Mouse (Mus musculus): ENCODE data around the gene Ralgds. TPM values are rescaled to one million over a fixed set of nuclear protein-coding genes. Genes with fewer than 3 reads are reported as not detected.

Gene Ralgds
- polyA plus RNA-seq, 1 experiment: 49.2 TPM

- H3K27me3 ChIP-seq (ENCODE audit: control insufficient read depth, insufficient read depth, low read length, poor library complexity, severe bottlenecking): no peaks in the 10 kb centered on the region
- H3K9me3 ChIP-seq (replicated peaks; ENCODE audit: control insufficient read depth, insufficient read depth, low read length, poor library complexity, severe bottlenecking): no peaks in the 10 kb centered on the region
- TF ChIP-seq POLR2A (IDR thresholded peaks at IDR 0.05; ENCODE audit: insufficient read depth, low read length) (no peak), CTCF (IDR thresholded peaks at IDR 0.05; ENCODE audit: low read depth, low read length) (no peak), EP300 (IDR thresholded peaks at IDR 0.05; ENCODE audit: insufficient read depth, low read depth, low read length) (no peak)
- no peak overlapping the region for H3K4me3 ChIP-seq (ENCODE audit: low read depth, low read length)
- no peaks in the 10 kb centered on the region for H3K4me1 ChIP-seq (ENCODE audit: control insufficient read depth, insufficient read depth, low read length)
- peaks cover 18% of the 10 kb centered on the region for H3K36me3 ChIP-seq (ENCODE audit: control insufficient read depth, insufficient read depth, low read length, poor library complexity, severe bottlenecking)
- H3K9ac ChIP-seq (ENCODE audit: low read depth, poor library complexity, severe bottlenecking): no peak overlapping the region
- H3K27ac ChIP-seq (ENCODE audit: insufficient read depth, low read length): no peak overlapping the region
These were observed 36.2 kb downstream of the Ralgds start for GRCm38 (mm10) chr2:28549157-28549556.

GRCm38 (mm10) chr2:28552301-28552700, 39.4 kb downstream of the Ralgds start:
- TF ChIP-seq POLR2A (IDR thresholded peaks at IDR 0.05; ENCODE audit: insufficient read depth, low read length): no peak
- no peak for TF ChIP-seq EP300 (IDR thresholded peaks at IDR 0.05; ENCODE audit: insufficient read depth, low read depth, low read length)
- TF ChIP-seq CTCF (IDR thresholded peaks at IDR 0.05; ENCODE audit: low read depth, low read length): no peak
- H3K36me3 ChIP-seq (ENCODE audit: control insufficient read depth, insufficient read depth, low read length, poor library complexity, severe bottlenecking): peaks cover 18% of the 10 kb centered on the region
- H3K4me3 ChIP-seq (ENCODE audit: low read depth, low read length): no peak overlapping the region

GRCm38 (mm10) chr2:28557452-28557851, 44.5 kb downstream of the Ralgds start:
- H3K27ac ChIP-seq (ENCODE audit: insufficient read depth, low read length): no peak overlapping the region
- H3K9ac ChIP-seq (ENCODE audit: low read depth, poor library complexity, severe bottlenecking): no peak overlapping the region
- no peaks in the 10 kb centered on the region for H3K27me3 ChIP-seq (ENCODE audit: control insufficient read depth, insufficient read depth, low read length, poor library complexity, severe bottlenecking)
- TF ChIP-seq EP300 (IDR thresholded peaks at IDR 0.05; ENCODE audit: insufficient read depth, low read depth, low read length): no peak
- TF ChIP-seq CTCF (IDR thresholded peaks at IDR 0.05; ENCODE audit: low read depth, low read length): no peak
- no peak for TF ChIP-seq POLR2A (IDR thresholded peaks at IDR 0.05; ENCODE audit: insufficient read depth, low read length)
- no peak overlapping the region for H3K4me3 ChIP-seq (ENCODE audit: low read depth, low read length)
- no peaks in the 10 kb centered on the region for H3K9me3 ChIP-seq (replicated peaks; ENCODE audit: control insufficient read depth, insufficient read depth, low read length, poor library complexity, severe bottlenecking)
- H3K4me1 ChIP-seq (ENCODE audit: control insufficient read depth, insufficient read depth, low read length): no peaks in the 10 kb centered on the region
- peaks cover 3% of the 10 kb centered on the region for H3K36me3 ChIP-seq (ENCODE audit: control insufficient read depth, insufficient read depth, low read length, poor library complexity, severe bottlenecking)

More at GRCm38 (mm10) chr2:28552301-28552700, 39.4 kb downstream of the Ralgds start:
- Histone ChIP-seq H3K9me3 (replicated peaks; ENCODE audit: control insufficient read depth, insufficient read depth, low read length, poor library complexity, severe bottlenecking) (no peaks in the 10 kb centered on the region), H3K9ac (ENCODE audit: low read depth, poor library complexity, severe bottlenecking) (no peak overlapping the region), H3K27ac (ENCODE audit: insufficient read depth, low read length) (no peak overlapping the region), H3K27me3 (ENCODE audit: control insufficient read depth, insufficient read depth, low read length, poor library complexity, severe bottlenecking) (no peaks in the 10 kb centered on the region), H3K4me1 (ENCODE audit: control insufficient read depth, insufficient read depth, low read length) (no peaks in the 10 kb centered on the region)

GRCm38 (mm10) chr2:28563303-28563702, 50.4 kb downstream of the Ralgds start, which contains the start of gene Cel:
TSS of gene Cel (minus strand) at chr2:28563403.
- TF ChIP-seq EP300 (IDR thresholded peaks at IDR 0.05; ENCODE audit: insufficient read depth, low read depth, low read length): no peak
- TF ChIP-seq POLR2A (IDR thresholded peaks at IDR 0.05; ENCODE audit: insufficient read depth, low read length): no peak
- no peak for TF ChIP-seq CTCF (IDR thresholded peaks at IDR 0.05; ENCODE audit: low read depth, low read length)
- Histone ChIP-seq H3K4me3 (ENCODE audit: low read depth, low read length) (no peak within 1 kb of the TSS), H3K27me3 (ENCODE audit: control insufficient read depth, insufficient read depth, low read length, poor library complexity, severe bottlenecking) (no peaks in the 10 kb centered on the region), H3K4me1 (ENCODE audit: control insufficient read depth, insufficient read depth, low read length) (no peaks in the 10 kb centered on the region), H3K27ac (ENCODE audit: insufficient read depth, low read length) (no peak within 1 kb of the TSS), H3K36me3 (ENCODE audit: control insufficient read depth, insufficient read depth, low read length, poor library complexity, severe bottlenecking) (no peaks in the 10 kb centered on the region), H3K9me3 (replicated peaks; ENCODE audit: control insufficient read depth, insufficient read depth, low read length, poor library complexity, severe bottlenecking) (no peaks in the 10 kb centered on the region), H3K9ac (ENCODE audit: low read depth, poor library complexity, severe bottlenecking) (no peak within 1 kb of the TSS)

- no peak overlapping the region for H3K9ac ChIP-seq (ENCODE audit: low read depth, poor library complexity, severe bottlenecking)
- no peak overlapping the region for H3K27ac ChIP-seq (ENCODE audit: insufficient read depth, low read length)
- no peaks in the 10 kb centered on the region for H3K36me3 ChIP-seq (ENCODE audit: control insufficient read depth, insufficient read depth, low read length, poor library complexity, severe bottlenecking)
- H3K4me3 ChIP-seq (ENCODE audit: low read depth, low read length): no peak overlapping the region
- TF ChIP-seq CTCF (IDR thresholded peaks at IDR 0.05; ENCODE audit: low read depth, low read length) (no peak), POLR2A (IDR thresholded peaks at IDR 0.05; ENCODE audit: insufficient read depth, low read length) (no peak), EP300 (IDR thresholded peaks at IDR 0.05; ENCODE audit: insufficient read depth, low read depth, low read length) (no peak)
- H3K9me3 ChIP-seq (replicated peaks; ENCODE audit: control insufficient read depth, insufficient read depth, low read length, poor library complexity, severe bottlenecking): no peaks in the 10 kb centered on the region
- H3K27me3 ChIP-seq (ENCODE audit: control insufficient read depth, insufficient read depth, low read length, poor library complexity, severe bottlenecking): no peaks in the 10 kb centered on the region
- no peaks in the 10 kb centered on the region for H3K4me1 ChIP-seq (ENCODE audit: control insufficient read depth, insufficient read depth, low read length)
These were observed 50.9 kb downstream of the Ralgds start for GRCm38 (mm10) chr2:28563830-28564229.

GRCm38 (mm10) chr2:28564380-28564779, 51.5 kb downstream of the Ralgds start:
- no peaks in the 10 kb centered on the region for H3K9me3 ChIP-seq (replicated peaks; ENCODE audit: control insufficient read depth, insufficient read depth, low read length, poor library complexity, severe bottlenecking)
- TF ChIP-seq POLR2A (IDR thresholded peaks at IDR 0.05; ENCODE audit: insufficient read depth, low read length): no peak
- TF ChIP-seq EP300 (IDR thresholded peaks at IDR 0.05; ENCODE audit: insufficient read depth, low read depth, low read length): no peak
- TF ChIP-seq CTCF (IDR thresholded peaks at IDR 0.05; ENCODE audit: low read depth, low read length): no peak
- H3K36me3 ChIP-seq (ENCODE audit: control insufficient read depth, insufficient read depth, low read length, poor library complexity, severe bottlenecking): no peaks in the 10 kb centered on the region
- H3K27ac ChIP-seq (ENCODE audit: insufficient read depth, low read length): no peak overlapping the region
- no peak overlapping the region for H3K9ac ChIP-seq (ENCODE audit: low read depth, poor library complexity, severe bottlenecking)
- no peak overlapping the region for H3K4me3 ChIP-seq (ENCODE audit: low read depth, low read length)
- H3K27me3 ChIP-seq (ENCODE audit: control insufficient read depth, insufficient read depth, low read length, poor library complexity, severe bottlenecking): no peaks in the 10 kb centered on the region
- H3K4me1 ChIP-seq (ENCODE audit: control insufficient read depth, insufficient read depth, low read length): no peaks in the 10 kb centered on the region
